Mouse (Mus musculus): ENCODE measurements around the gene Crocc2. TPM values are rescaled to one million over a fixed set of nuclear protein-coding genes. Genes with fewer than 3 reads are reported as not detected.

The Crocc2 gene
- polyA plus RNA-seq, 1 experiment: 0.81 TPM

GRCm38 (mm10) chr1:93271751-93272150 is 103.2 kb downstream of the Crocc2 start:
- DNase-seq (ENCODE audit: low read depth): no peak

GRCm38 (mm10) chr1:93272409-93272821 is 103.9 kb downstream of the Crocc2 start:
- DNase-seq (ENCODE audit: low read depth): no peak

GRCm38 (mm10) chr1:93275561-93275960 is 107.0 kb downstream of the Crocc2 start:
- no peak for DNase-seq (ENCODE audit: low read depth)

GRCm38 (mm10) chr1:93277041-93277440 is 108.5 kb downstream of the Crocc2 start:
- DNase-seq (ENCODE audit: low read depth): no peak

Other genes with a start within 250 kb of the Crocc2 start
- 69.2 and 75.1 TPM in 2 replicates for gene Capn10, start 234.3 kb upstream of the Crocc2 start, polyA plus RNA-seq (2012; rRNA removed)
- gene Gpr35, start 217.9 kb upstream of the Crocc2 start, polyA plus RNA-seq (2012; rRNA removed): 1.7 and 2.3 TPM in 2 replicates
- gene Aqp12, start 162.4 kb upstream of the Crocc2 start, polyA plus RNA-seq (2012; rRNA removed): not detected in 2 replicates
- gene Kif1a, start 66.8 kb upstream of the Crocc2 start, polyA plus RNA-seq (2012; rRNA removed): 1.6 and 2.1 TPM in 2 replicates
- 0.22 TPM in 1 of 2 replicates, not detected in the other for gene Agxt, start 33.5 kb upstream of the Crocc2 start, polyA plus RNA-seq (2012; rRNA removed)
- 1.6 and 1.7 TPM in 2 replicates for gene 2310007B03Rik, start 7.8 kb upstream of the Crocc2 start, polyA plus RNA-seq (2012; rRNA removed)
- gene Sned1, start 67.1 kb downstream of the Crocc2 start, polyA plus RNA-seq (2012; rRNA removed): 7.4 and 10.7 TPM in 2 replicates
- gene Mterf4, start 137.2 kb downstream of the Crocc2 start, polyA plus RNA-seq (2012; rRNA removed): 8.1 and 10.8 TPM in 2 replicates
- gene Ppp1r7, start 174.1 kb downstream of the Crocc2 start, polyA plus RNA-seq (2012; rRNA removed): 4.3 and 4.6 TPM in 2 replicates
- 3.0 and 3.2 TPM in 2 replicates for gene Pask, start 174.8 kb downstream of the Crocc2 start, polyA plus RNA-seq (2012; rRNA removed)
- 0.16 and 1.1 TPM in 2 replicates for gene Ano7, start 205.2 kb downstream of the Crocc2 start, polyA plus RNA-seq (2012; rRNA removed)

Measured in gonadal fat pad, adult 2 months (tissue).